Mouse (Mus musculus) liver, embryonic 14.5 days (tissue): ENCODE data around the gene Cdk1.

Source experiments
- CTCF ChIP-seq: IDR thresholded peaks from 2 replicates; pipeline ENCODE4 v1.5.1; 2016; ENCODE audit warnings: antibody characterized with exemption, low read depth, control low read depth
- EP300 ChIP-seq: IDR thresholded peaks from 2 replicates; pipeline ENCODE4 v1.6.1; 2016; ENCODE audit warnings: antibody characterized with exemption, low read depth

- no peak for TF ChIP-seq CTCF
- TF ChIP-seq EP300: no peak
Measured at GRCm38 (mm10) chr10:69398197-69398762, 45.5 kb upstream of the Cdk1 start.
